Mouse (Mus musculus): ENCODE measurements around the gene Shld1. TPM values are rescaled to one million over a fixed set of nuclear protein-coding genes. Genes with fewer than 3 reads are reported as not detected.
A peak's percentile ranks its signal among the peaks of the same experiment; 100 is the strongest.

The Shld1 gene
- polyA plus RNA-seq, 1 experiment from 2014 or later, result 15.3 TPM

GRCm38 (mm10) chr2:132712061-132712460 lies 25.3 kb downstream of the Shld1 start:
- 76% methylated on average over 8 of the region's 8 CpGs for WGBS (ENCODE audit: insufficient replicate concordance)
- Histone ChIP-seq H3K9me3 (replicated peaks; ENCODE audit: control insufficient read depth, low read length) (no peaks in the 10 kb centered on the region), H3K4me2 (no peak overlapping the region), H3K4me3 (ENCODE audit: low read depth, low read length) (no peak overlapping the region), H3K4me1 (ENCODE audit: control insufficient read depth, insufficient read depth, low read length) (peaks cover 2% of the 10 kb centered on the region; the same call in 1 of the 2 replicates), H3K36me3 (ENCODE audit: control insufficient read depth, insufficient read depth, low read length) (no peaks in the 10 kb centered on the region), H3K27ac (ENCODE audit: low read depth, low read length) (no peak overlapping the region), H3K27me3 (ENCODE audit: control insufficient read depth, insufficient read depth, low read length) (no peaks in the 10 kb centered on the region), H3K9ac (ENCODE audit: low read depth, low read length) (no peak overlapping the region)
- ATAC-seq (replicated peaks; ENCODE audit: insufficient number of reproducible peaks, low FRiP score, low TSS enrichment), result no peak

- H3K27me3 ChIP-seq (ENCODE audit: control insufficient read depth, insufficient read depth, low read length), result no peaks in the 10 kb centered on the region
- 80% methylated on average over 7 of the region's 7 CpGs for WGBS (ENCODE audit: insufficient replicate concordance)
- no peak overlapping the region for H3K9ac ChIP-seq (ENCODE audit: low read depth, low read length)
- peaks cover 2% of the 10 kb centered on the region; the same call in 1 of the 2 replicates for H3K4me1 ChIP-seq (ENCODE audit: control insufficient read depth, insufficient read depth, low read length)
- H3K4me2 ChIP-seq, result no peak overlapping the region
- H3K9me3 ChIP-seq (replicated peaks; ENCODE audit: control insufficient read depth, low read length), result no peaks in the 10 kb centered on the region
- H3K27ac ChIP-seq (ENCODE audit: low read depth, low read length), result no peak overlapping the region
- H3K4me3 ChIP-seq (ENCODE audit: low read depth, low read length), result no peak overlapping the region
- no peak for ATAC-seq (replicated peaks; ENCODE audit: insufficient number of reproducible peaks, low FRiP score, low TSS enrichment)
- H3K36me3 ChIP-seq (ENCODE audit: control insufficient read depth, insufficient read depth, low read length), result no peaks in the 10 kb centered on the region
These were observed 27.8 kb downstream of the Shld1 start for GRCm38 (mm10) chr2:132714522-132714921.

GRCm38 (mm10) chr2:132714946-132715345 lies 28.2 kb downstream of the Shld1 start:
- 87% methylated on average over 3 of the region's 3 CpGs for WGBS (ENCODE audit: insufficient replicate concordance)
- Histone ChIP-seq H3K27me3 (ENCODE audit: control insufficient read depth, insufficient read depth, low read length) (no peaks in the 10 kb centered on the region), H3K36me3 (ENCODE audit: control insufficient read depth, insufficient read depth, low read length) (no peaks in the 10 kb centered on the region), H3K27ac (ENCODE audit: low read depth, low read length) (0 out of 2 replicates have a peak overlapping the region, but pooled peaks have one; percentile 6), H3K9ac (ENCODE audit: low read depth, low read length) (no peak overlapping the region), H3K4me3 (ENCODE audit: low read depth, low read length) (no peak overlapping the region), H3K9me3 (replicated peaks; ENCODE audit: control insufficient read depth, low read length) (no peaks in the 10 kb centered on the region), H3K4me1 (ENCODE audit: control insufficient read depth, insufficient read depth, low read length) (peaks cover 2% of the 10 kb centered on the region; the same call in 1 of the 2 replicates), H3K4me2 (no peak overlapping the region)
- no peak for ATAC-seq (replicated peaks; ENCODE audit: insufficient number of reproducible peaks, low FRiP score, low TSS enrichment)

- 0 out of 2 replicates have a peak overlapping the region, but pooled peaks have one; percentile 6 for H3K27ac ChIP-seq (ENCODE audit: low read depth, low read length)
- H3K9me3 ChIP-seq (replicated peaks; ENCODE audit: control insufficient read depth, low read length), result no peaks in the 10 kb centered on the region
- peaks cover 2% of the 10 kb centered on the region; the same call in 1 of the 2 replicates for H3K4me1 ChIP-seq (ENCODE audit: control insufficient read depth, insufficient read depth, low read length)
- no peak overlapping the region for H3K9ac ChIP-seq (ENCODE audit: low read depth, low read length)
- ATAC-seq (replicated peaks; ENCODE audit: insufficient number of reproducible peaks, low FRiP score, low TSS enrichment), result peak; percentile 67
- H3K4me3 ChIP-seq (ENCODE audit: low read depth, low read length), result no peak overlapping the region
- 47% methylated on average over 12 of the region's 12 CpGs for WGBS (ENCODE audit: insufficient replicate concordance)
- H3K27me3 ChIP-seq (ENCODE audit: control insufficient read depth, insufficient read depth, low read length), result no peaks in the 10 kb centered on the region
- H3K4me2 ChIP-seq, result no peak overlapping the region
- no peaks in the 10 kb centered on the region for H3K36me3 ChIP-seq (ENCODE audit: control insufficient read depth, insufficient read depth, low read length)
These were observed 28.8 kb downstream of the Shld1 start for GRCm38 (mm10) chr2:132715421-132716070.

GRCm38 (mm10) chr2:132716154-132716553 lies 29.4 kb downstream of the Shld1 start:
- 25% methylated on average over 5 of the region's 5 CpGs for WGBS (ENCODE audit: insufficient replicate concordance)
- Histone ChIP-seq H3K4me3 (ENCODE audit: low read depth, low read length) (no peak overlapping the region), H3K36me3 (ENCODE audit: control insufficient read depth, insufficient read depth, low read length) (no peaks in the 10 kb centered on the region), H3K27ac (ENCODE audit: low read depth, low read length) (no peak overlapping the region), H3K4me2 (no peak overlapping the region), H3K9ac (ENCODE audit: low read depth, low read length) (no peak overlapping the region), H3K27me3 (ENCODE audit: control insufficient read depth, insufficient read depth, low read length) (no peaks in the 10 kb centered on the region), H3K9me3 (replicated peaks; ENCODE audit: control insufficient read depth, low read length) (no peaks in the 10 kb centered on the region), H3K4me1 (ENCODE audit: control insufficient read depth, insufficient read depth, low read length) (peaks cover 2% of the 10 kb centered on the region; the same call in 1 of the 2 replicates)
- ATAC-seq (replicated peaks; ENCODE audit: insufficient number of reproducible peaks, low FRiP score, low TSS enrichment), result 0 out of 2 replicates have a peak, but pooled peaks have one; percentile 46

- Histone ChIP-seq H3K9ac (ENCODE audit: low read depth, low read length) (no peak overlapping the region), H3K36me3 (ENCODE audit: control insufficient read depth, insufficient read depth, low read length) (no peaks in the 10 kb centered on the region), H3K27ac (ENCODE audit: low read depth, low read length) (no peak overlapping the region), H3K4me1 (ENCODE audit: control insufficient read depth, insufficient read depth, low read length) (peaks cover 5% of the 10 kb centered on the region; the same call in 1 of the 2 replicates), H3K4me2 (no peak overlapping the region), H3K27me3 (ENCODE audit: control insufficient read depth, insufficient read depth, low read length) (no peaks in the 10 kb centered on the region), H3K4me3 (ENCODE audit: low read depth, low read length) (no peak overlapping the region), H3K9me3 (replicated peaks; ENCODE audit: control insufficient read depth, low read length) (no peaks in the 10 kb centered on the region)
- 85% methylated on average over 9 of the region's 9 CpGs for WGBS (ENCODE audit: insufficient replicate concordance)
- no peak for ATAC-seq (replicated peaks; ENCODE audit: insufficient number of reproducible peaks, low FRiP score, low TSS enrichment)
These were observed 30.3 kb downstream of the Shld1 start for GRCm38 (mm10) chr2:132716901-132717536.

GRCm38 (mm10) chr2:132717537-132717912 lies 30.8 kb downstream of the Shld1 start:
- ATAC-seq (replicated peaks; ENCODE audit: insufficient number of reproducible peaks, low FRiP score, low TSS enrichment), result no peak
- Histone ChIP-seq H3K4me3 (ENCODE audit: low read depth, low read length) (no peak overlapping the region), H3K27ac (ENCODE audit: low read depth, low read length) (no peak overlapping the region), H3K9me3 (replicated peaks; ENCODE audit: control insufficient read depth, low read length) (no peaks in the 10 kb centered on the region), H3K4me1 (ENCODE audit: control insufficient read depth, insufficient read depth, low read length) (peaks cover 5% of the 10 kb centered on the region; the same call in 1 of the 2 replicates), H3K4me2 (no peak overlapping the region), H3K27me3 (ENCODE audit: control insufficient read depth, insufficient read depth, low read length) (no peaks in the 10 kb centered on the region), H3K36me3 (ENCODE audit: control insufficient read depth, insufficient read depth, low read length) (no peaks in the 10 kb centered on the region), H3K9ac (ENCODE audit: low read depth, low read length) (no peak overlapping the region)
- 85% methylated on average over 5 of the region's 5 CpGs for WGBS (ENCODE audit: insufficient replicate concordance)

GRCm38 (mm10) chr2:132720921-132721566 lies 34.3 kb downstream of the Shld1 start:
- no peaks in the 10 kb centered on the region for H3K9me3 ChIP-seq (replicated peaks; ENCODE audit: control insufficient read depth, low read length)
- 0 out of 2 replicates have a peak, but pooled peaks cover 2% of the 10 kb centered on the region for H3K36me3 ChIP-seq (ENCODE audit: control insufficient read depth, insufficient read depth, low read length)
- no peak overlapping the region for H3K27ac ChIP-seq (ENCODE audit: low read depth, low read length)
- 42% methylated on average over 9 of the region's 9 CpGs for WGBS (ENCODE audit: insufficient replicate concordance)
- H3K4me1 ChIP-seq (ENCODE audit: control insufficient read depth, insufficient read depth, low read length), result peaks cover 2% of the 10 kb centered on the region; the same call in 1 of the 2 replicates
- no peak overlapping the region for H3K9ac ChIP-seq (ENCODE audit: low read depth, low read length)
- no peak overlapping the region for H3K4me3 ChIP-seq (ENCODE audit: low read depth, low read length)
- ATAC-seq (replicated peaks; ENCODE audit: insufficient number of reproducible peaks, low FRiP score, low TSS enrichment), result no peak
- no peak overlapping the region for H3K4me2 ChIP-seq
- H3K27me3 ChIP-seq (ENCODE audit: control insufficient read depth, insufficient read depth, low read length), result no peaks in the 10 kb centered on the region

Measured in heart, embryonic 11.5 days (tissue).